Mouse (Mus musculus) limb, embryonic 15.5 days (tissue): ENCODE results near the gene Mark2. TPM values are rescaled to one million over a fixed set of nuclear protein-coding genes. Genes with fewer than 3 reads are reported as not detected.
A peak's percentile ranks its signal among the peaks of the same experiment; 100 is the strongest.

Experiments used
- ATAC-seq: fragments of 200-750 bp; cut with Nextera tagmentation; 2 replicates; pipeline ENCODE4 v1.8.0; 2017; ENCODE audit warnings: low read depth, moderate TSS enrichment; ENCODE audit not compliant: insufficient number of reproducible peaks, low FRiP score, low TSS enrichment
- H3K27ac ChIP-seq: fragments of 300-500 bp; sonication (generic); 2 replicates; pipeline ENCODE4 v1.5.1; 2015; ENCODE audit warnings: moderate library complexity, mild to moderate bottlenecking, inconsistent platforms
- H3K27me3 ChIP-seq: fragments of 300-500 bp; sonication (generic); 2 replicates; pipeline ENCODE4 v1.6.1; 2015; ENCODE audit warnings: inconsistent platforms
- H3K36me3 ChIP-seq: fragments of 300-500 bp; sonication (generic); 2 replicates; pipeline ENCODE4 v1.6.1; 2015; ENCODE audit warnings: inconsistent platforms
- H3K4me1 ChIP-seq: fragments of 300-500 bp; sonication (generic); 2 replicates; pipeline ENCODE4 v1.6.1; 2015; ENCODE audit warnings: inconsistent platforms
- H3K4me2 ChIP-seq: fragments of 300-500 bp; sonication (generic); 2 replicates; pipeline ENCODE4 v1.6.1; 2015; ENCODE audit warnings: mild to moderate bottlenecking, inconsistent platforms
- H3K4me3 ChIP-seq: fragments of 300-500 bp; sonication (generic); 2 replicates; pipeline ENCODE4 v1.5.1; 2015; ENCODE audit warnings: mild to moderate bottlenecking, inconsistent platforms
- H3K9ac ChIP-seq: fragments of 300-500 bp; sonication (generic); 2 replicates; pipeline ENCODE4 v1.6.1; 2015; ENCODE audit warnings: inconsistent platforms
- H3K9me3 ChIP-seq: fragments of 300-500 bp; sonication (generic); 2 replicates; pipeline ENCODE4 v1.6.1; 2016; ENCODE audit warnings: inconsistent platforms
- WGBS: fragments of 180-500 bp; shearing (Covaris S2); methylation state at CpG from one replicate; pipeline ENCODE4 v1.1.7; 2015; 5-methylcytosine and 5-hydroxymethylcytosine counted together
- polyA plus RNA-seq: library from polyadenylated mRNA; unstranded; fragments of >200 nt; fragmentation: Nextera tagmentation; extraction: Ambion mirVana; gene quantifications from 2 replicates; pipeline ENCODE4 v1.2.1, GENCODE M21; 2015

Mark2 gene
- polyA plus RNA-seq, 1 experiment from 2014 or later: 46.4 TPM

DNA sequence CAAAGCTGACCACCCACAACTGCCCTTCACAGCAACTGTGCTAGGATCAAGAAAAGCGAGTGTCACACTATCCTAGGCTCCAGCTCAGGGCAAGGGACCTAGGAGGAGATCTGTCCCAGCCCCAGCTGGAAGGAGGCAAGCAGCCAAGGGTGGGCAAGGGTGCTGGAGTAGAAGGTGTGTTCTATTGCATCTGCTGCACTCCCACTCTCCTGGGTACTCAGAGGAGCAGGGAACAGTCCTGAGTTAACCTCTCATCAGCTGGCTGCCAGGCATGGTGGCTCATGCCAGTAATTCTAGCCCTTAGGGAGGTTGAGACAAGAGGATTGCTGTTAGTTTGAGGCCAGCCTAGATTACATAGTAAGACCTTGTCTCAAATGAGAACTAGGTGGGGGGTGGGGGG, 8.3 kb upstream of the Mark2 start:
- Histone ChIP-seq H3K9ac (no peak overlapping the region), H3K4me3 (no peak overlapping the region), H3K4me1 (peaks cover 4% of the 10 kb centered on the region), H3K9me3 (no peaks in the 10 kb centered on the region), H3K36me3 (no peaks in the 10 kb centered on the region), H3K27ac (no peak overlapping the region), H3K4me2 (no peak overlapping the region), H3K27me3 (no peaks in the 10 kb centered on the region)
- WGBS: 56% methylated on average over 1 of the region's 1 CpGs
- ATAC-seq: no peak

- Histone ChIP-seq H3K27ac (no peak overlapping the region), H3K9me3 (no peaks in the 10 kb centered on the region), H3K9ac (0 out of 2 replicates have a peak overlapping the region, but pooled peaks have one; percentile 10), H3K27me3 (no peaks in the 10 kb centered on the region), H3K36me3 (no peaks in the 10 kb centered on the region), H3K4me3 (no peak overlapping the region), H3K4me1 (peaks cover 8% of the 10 kb centered on the region), H3K4me2 (no peak overlapping the region)
- WGBS: 20% methylated on average over 4 of the region's 4 CpGs
- ATAC-seq: no peak
Measured at GRCm38 (mm10) chr19:7345235-7345755, 3.6 kb upstream of the Mark2 start.

- no peak overlapping the region for H3K9ac ChIP-seq
Measured at GRCm38 (mm10) chr19:7342646-7343045, 986 bp upstream of the Mark2 start.

GRCm38 (mm10) chr19:7340780-7341475, 732 bp downstream of the Mark2 start:
- Histone ChIP-seq H3K27ac (peak overlapping the region; percentile 87), H3K4me3 (peak overlapping the region; percentile 89), H3K9me3 (no peaks in the 10 kb centered on the region), H3K9ac (peak overlapping the region; percentile 93), H3K27me3 (no peaks in the 10 kb centered on the region), H3K36me3 (no peaks in the 10 kb centered on the region), H3K4me1 (peaks cover 44% of the 10 kb centered on the region), H3K4me2 (peak overlapping the region; percentile 81)
- ATAC-seq: peak; percentile 81
- WGBS: 0% methylated on average over 35 of the region's 46 CpGs

More at GRCm38 (mm10) chr19:7342646-7343045, 986 bp upstream of the Mark2 start:
- 69% methylated on average over 2 of the region's 2 CpGs for WGBS
- Histone ChIP-seq H3K27ac (no peak overlapping the region), H3K4me2 (no peak overlapping the region), H3K4me1 (peaks cover 34% of the 10 kb centered on the region), H3K9me3 (no peaks in the 10 kb centered on the region), H3K27me3 (no peaks in the 10 kb centered on the region), H3K36me3 (no peaks in the 10 kb centered on the region), H3K4me3 (no peak overlapping the region)
- ATAC-seq: no peak

DNA sequence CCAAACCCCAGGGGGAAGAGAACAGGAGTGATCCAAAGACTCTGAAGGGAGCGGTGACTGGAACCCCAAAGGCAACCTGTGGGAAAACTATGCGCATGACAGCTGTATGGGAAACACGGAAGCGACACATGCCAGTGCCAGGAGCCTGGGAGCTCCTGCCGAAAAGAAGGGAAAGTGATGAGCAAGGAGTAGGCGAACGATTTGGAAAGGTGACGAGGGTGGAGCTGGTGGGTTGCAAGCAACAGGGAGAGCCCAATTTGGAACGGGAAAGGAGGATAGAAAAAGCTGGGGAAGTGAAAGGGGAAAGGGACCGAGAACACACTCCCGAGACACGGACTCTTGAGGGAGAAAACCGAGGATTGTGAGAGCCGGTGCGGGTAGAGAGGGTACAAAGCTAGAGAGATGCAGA, 1.3 kb downstream of the Mark2 start:
- Histone ChIP-seq H3K27ac (peak overlapping the region; percentile 87), H3K36me3 (no peaks in the 10 kb centered on the region), H3K27me3 (no peaks in the 10 kb centered on the region), H3K4me1 (peaks cover 43% of the 10 kb centered on the region), H3K9ac (peak overlapping the region; percentile 93), H3K4me2 (peak overlapping the region; percentile 81), H3K9me3 (no peaks in the 10 kb centered on the region), H3K4me3 (peak overlapping the region; percentile 89)
- ATAC-seq: no peak
- WGBS: under 1% methylated on average over 15 of the region's 15 CpGs

GRCm38 (mm10) chr19:7339867-7340266, 1.8 kb downstream of the Mark2 start:
- H3K27ac ChIP-seq: peak overlapping the region; percentile 87; the same call in 1 of the 2 replicates
- H3K36me3 ChIP-seq: no peaks in the 10 kb centered on the region
- peak overlapping the region; percentile 89 for H3K4me3 ChIP-seq
- peak overlapping the region; percentile 81 for H3K4me2 ChIP-seq
- H3K4me1 ChIP-seq: peaks cover 41% of the 10 kb centered on the region
- no peaks in the 10 kb centered on the region for H3K9me3 ChIP-seq
- H3K9ac ChIP-seq: peak overlapping the region; percentile 93
- H3K27me3 ChIP-seq: no peaks in the 10 kb centered on the region
- no peak for ATAC-seq
- 29% methylated on average over 4 of the region's 4 CpGs for WGBS

DNA sequence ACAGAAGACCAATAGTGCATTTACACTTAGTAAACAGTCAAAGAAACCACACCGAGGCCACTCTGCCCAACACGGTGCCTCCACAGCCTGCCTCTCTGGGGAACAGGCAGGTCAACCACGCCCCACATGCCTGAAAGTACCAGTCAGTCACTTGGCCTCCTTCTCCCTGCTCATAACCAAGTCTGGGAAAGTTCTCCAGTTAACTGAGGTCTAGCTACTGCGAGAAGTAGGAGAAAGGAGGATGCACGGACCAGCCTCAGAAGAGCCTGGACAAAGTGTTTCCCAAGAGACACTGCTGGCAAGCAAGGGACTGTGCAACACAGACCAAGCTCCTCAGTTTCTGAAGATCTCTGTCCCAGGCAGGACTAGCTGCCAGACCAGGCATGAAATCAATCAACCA, 2.6 kb downstream of the Mark2 start:
- no peaks in the 10 kb centered on the region for H3K27me3 ChIP-seq
- H3K27ac ChIP-seq: peak overlapping the region; percentile 43; the same call in 1 of the 2 replicates
- peak overlapping the region; percentile 81 for H3K4me2 ChIP-seq
- ATAC-seq: no peak
- no peak overlapping the region for H3K9ac ChIP-seq
- 30% methylated on average over 5 of the region's 5 CpGs for WGBS
- no peaks in the 10 kb centered on the region for H3K9me3 ChIP-seq
- H3K4me3 ChIP-seq: peak overlapping the region; percentile 89
- H3K36me3 ChIP-seq: 0 out of 2 replicates have a peak, but pooled peaks cover 3% of the 10 kb centered on the region
- peaks cover 41% of the 10 kb centered on the region for H3K4me1 ChIP-seq

DNA sequence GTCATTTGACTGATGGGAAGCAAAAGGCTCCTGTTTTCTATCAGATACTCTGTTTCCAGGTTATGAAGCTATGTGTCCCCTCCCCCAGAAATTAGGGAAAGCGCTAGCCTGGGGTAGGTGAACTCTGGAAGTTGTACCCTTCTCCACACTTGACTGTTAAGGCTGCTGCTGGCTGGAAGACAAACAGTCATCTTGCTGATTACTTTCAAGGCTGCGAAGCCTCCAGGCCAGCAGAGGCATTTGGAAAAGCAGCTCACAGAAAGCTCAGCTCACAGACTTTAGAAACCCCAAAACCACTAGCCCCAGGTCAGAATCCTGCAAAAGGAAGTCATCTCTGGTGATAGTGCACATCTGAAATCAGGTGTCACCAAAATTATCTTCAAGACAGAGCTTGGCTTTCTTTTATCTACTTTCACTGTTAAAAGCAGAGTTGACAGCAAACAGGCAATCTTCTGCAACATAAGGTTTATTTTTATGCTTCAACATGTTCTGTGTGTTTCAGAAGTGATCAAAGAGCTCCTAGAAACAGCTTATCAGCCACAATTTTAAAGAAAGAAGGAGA, 3.8 kb downstream of the Mark2 start:
- no peak for ATAC-seq
- H3K9ac ChIP-seq: no peak overlapping the region
- H3K4me3 ChIP-seq: no peak overlapping the region
- no peaks in the 10 kb centered on the region for H3K27me3 ChIP-seq
- H3K4me2 ChIP-seq: no peak overlapping the region
- peaks cover 41% of the 10 kb centered on the region for H3K4me1 ChIP-seq
- 69% methylated on average over 2 of the region's 2 CpGs for WGBS
- H3K27ac ChIP-seq: no peak overlapping the region
- H3K9me3 ChIP-seq: no peaks in the 10 kb centered on the region
- H3K36me3 ChIP-seq: 0 out of 2 replicates have a peak, but pooled peaks cover 7% of the 10 kb centered on the region

- Histone ChIP-seq H3K4me3 (no peak overlapping the region), H3K36me3 (0 out of 2 replicates have a peak, but pooled peaks cover 16% of the 10 kb centered on the region), H3K9me3 (no peaks in the 10 kb centered on the region), H3K4me2 (no peak overlapping the region), H3K4me1 (peaks cover 38% of the 10 kb centered on the region), H3K27ac (no peak overlapping the region), H3K27me3 (no peaks in the 10 kb centered on the region), H3K9ac (no peak overlapping the region)
- 70% methylated on average over 4 of the region's 4 CpGs for WGBS
- no peak for ATAC-seq
Measured at GRCm38 (mm10) chr19:7335656-7336055, 6.0 kb downstream of the Mark2 start.

- H3K27ac ChIP-seq: peak overlapping the region; percentile 27; the same call in 1 of the 2 replicates
- 59% methylated on average over 2 of the region's 2 CpGs for WGBS
Measured at GRCm38 (mm10) chr19:7334049-7334448, 7.6 kb downstream of the Mark2 start.

GRCm38 (mm10) chr19:7321391-7321790, 20.3 kb downstream of the Mark2 start:
- H3K27ac ChIP-seq: no peak overlapping the region
- no peaks in the 10 kb centered on the region for H3K36me3 ChIP-seq
- H3K4me2 ChIP-seq: no peak overlapping the region
- 82% methylated on average over 3 of the region's 3 CpGs for WGBS
- H3K4me3 ChIP-seq: no peak overlapping the region
- peaks cover 4% of the 10 kb centered on the region; the same call in 1 of the 2 replicates for H3K4me1 ChIP-seq
- no peak overlapping the region for H3K9ac ChIP-seq
- H3K9me3 ChIP-seq: no peaks in the 10 kb centered on the region
- H3K27me3 ChIP-seq: no peaks in the 10 kb centered on the region
- no peak for ATAC-seq

More at GRCm38 (mm10) chr19:7334049-7334448, 7.6 kb downstream of the Mark2 start:
- ATAC-seq: no peak
- peaks cover 20% of the 10 kb centered on the region; the same call in 1 of the 2 replicates for H3K36me3 ChIP-seq
- H3K9ac ChIP-seq: no peak overlapping the region
- H3K4me1 ChIP-seq: peaks cover 24% of the 10 kb centered on the region
- no peak overlapping the region for H3K4me2 ChIP-seq
- H3K27me3 ChIP-seq: no peaks in the 10 kb centered on the region
- no peaks in the 10 kb centered on the region for H3K9me3 ChIP-seq
- no peak overlapping the region for H3K4me3 ChIP-seq

DNA sequence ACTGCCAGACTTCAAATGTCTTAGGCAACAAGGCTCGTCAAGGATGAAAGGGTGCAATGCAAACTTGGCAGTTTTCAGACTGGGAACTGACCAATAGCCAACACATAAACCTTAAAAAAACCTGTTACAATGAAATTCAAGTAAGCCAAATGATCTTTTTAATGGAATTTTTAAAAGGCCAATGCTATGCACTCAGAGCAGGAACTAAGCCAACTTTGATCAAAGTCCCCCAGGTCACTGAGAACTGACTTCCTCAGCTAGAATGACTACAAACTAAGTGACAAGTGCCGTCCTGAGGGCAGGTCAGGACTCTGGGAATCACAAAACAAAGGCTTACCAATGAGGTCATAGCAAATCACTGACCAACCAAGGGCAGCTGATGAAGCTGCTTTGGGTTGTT, 21.5 kb downstream of the Mark2 start:
- ATAC-seq: no peak
- Histone ChIP-seq H3K4me1 (peaks cover 4% of the 10 kb centered on the region; the same call in 1 of the 2 replicates), H3K27me3 (no peaks in the 10 kb centered on the region), H3K4me3 (no peak overlapping the region), H3K36me3 (no peaks in the 10 kb centered on the region), H3K4me2 (no peak overlapping the region), H3K27ac (no peak overlapping the region), H3K9ac (no peak overlapping the region), H3K9me3 (no peaks in the 10 kb centered on the region)
- WGBS: 47% methylated on average over 2 of the region's 2 CpGs
